Mouse (Mus musculus): Measurements from ENCODE around the gene Vmn1r113.
"Not testable (repeated sequence)": the region's sequence is repeated elsewhere in the genome, so short reads cannot be mapped to it uniquely, and the experiment has no call there.

The Vmn1r113 gene

DNA sequence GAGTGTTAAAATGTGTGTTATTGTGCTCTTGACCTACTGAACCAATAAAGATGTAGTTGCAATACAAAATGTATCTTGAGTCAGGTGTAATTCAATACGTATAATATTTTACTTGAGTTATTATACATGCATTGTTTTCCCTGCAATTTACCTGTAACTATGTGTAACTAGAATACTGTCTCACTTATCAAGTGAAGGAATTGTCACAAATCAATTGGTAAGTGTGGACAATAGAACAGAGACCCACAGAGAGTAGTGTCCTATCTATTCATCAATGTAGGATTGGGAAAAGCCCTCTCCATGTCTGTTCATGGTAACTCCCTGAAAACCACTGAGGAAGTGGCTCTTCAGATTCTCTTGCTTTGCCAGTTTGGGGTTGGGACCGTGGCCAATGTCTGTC lies at the start of gene Vmn1r113:
Gene Vmn1r113 (plus strand): TSS at position 301 of the 400 bp plus-strand sequence.
- not testable (repeated sequence) for DNase-seq (ENCODE audit: low spot score in 2 of 2)

DNA sequence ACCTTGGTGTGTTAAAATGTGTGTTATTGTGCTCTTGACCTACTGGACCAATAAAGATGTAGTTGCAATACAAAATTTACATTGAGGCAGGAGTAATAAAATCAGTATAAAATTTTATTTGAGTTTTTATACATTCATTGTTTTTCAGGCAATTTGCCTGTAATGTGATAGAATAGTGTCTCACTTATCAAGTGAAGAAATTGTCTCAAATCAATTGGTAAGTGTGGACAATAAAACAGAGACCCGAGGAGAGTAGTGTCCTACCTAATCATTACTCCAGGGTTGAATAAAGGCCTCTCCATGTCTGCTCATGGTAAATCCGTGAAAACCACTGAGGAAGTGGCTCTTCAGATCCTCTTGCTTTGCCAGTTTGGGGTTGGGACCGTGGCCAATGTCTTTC lies 16.2 kb upstream of the Vmn1r113 start, which contains the start of gene Vmn1r112:
Gene Vmn1r112 (plus strand): TSS at position 301 of the 400 bp plus-strand sequence.
- DNase-seq (ENCODE audit: low spot score in 2 of 2) = not testable (repeated sequence)

- DNase-seq (ENCODE audit: low spot score in 2 of 2) = not testable (repeated sequence)
Measured at GRCm38 (mm10) chr7:20812086-20812485, 25.0 kb downstream of the Vmn1r113 start, which contains the start of gene Vmn1r114. Gene Vmn1r114, minus strand, starts transcription at chr7:20812186.

Measured in heart, adult 9 months (tissue).